8 mouse cellular contexts compared by ENCODE assay signal in the genomic region with DNA sequence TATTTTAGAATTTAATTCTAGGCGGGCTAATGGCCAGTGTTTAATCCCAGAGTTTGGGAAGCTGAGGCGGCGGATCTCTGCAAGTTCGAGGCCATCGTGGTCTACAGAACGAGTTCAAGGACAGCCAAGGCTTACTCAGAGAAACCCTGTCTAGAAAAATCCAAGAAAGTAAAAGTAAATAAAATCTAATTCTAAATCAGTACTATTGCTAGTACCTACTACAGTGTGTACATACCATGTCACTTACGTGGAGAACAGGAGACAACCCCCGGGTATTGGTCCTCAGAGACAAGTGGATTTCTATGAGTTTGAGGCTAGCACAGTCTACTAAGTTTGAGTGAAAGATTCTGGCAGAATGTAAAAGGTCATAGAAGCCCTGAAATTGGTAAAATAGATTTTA. TPM values are rescaled to one million over a fixed set of nuclear protein-coding genes. Genes with fewer than 3 reads are reported as not detected.
DNase-seq lines count a peak whose midpoint lies in the region; ATAC-seq and TF ChIP-seq lines count a peak whose summit lies in the region.

No protein-coding gene starts in this region.

- intact Hi-C loops in left cerebral cortex, postnatal 14 days (cut with DNase I), result loop anchor here (5.0 kb wide), 2 partner anchors 39 to 66 kb away; partner anchors contain the start of gene Zbtb11

- no peak for TF ChIP-seq CTCF in cerebellum, adult 2 months (IDR thresholded peaks at IDR 0.05; ENCODE audit: borderline replicate concordance, insufficient read depth, low read depth, low read length)

- peak overlapping the region; percentile 46 for H3K4me2 ChIP-seq in neural tube, embryonic 11.5 days (ENCODE audit: low read depth)
- peak overlapping the region; percentile 58 for H3K4me2 ChIP-seq in limb, embryonic 14.5 days (replicated peaks; ENCODE audit: low read depth, low read length, severe bottlenecking)
- peak overlapping the region; percentile 58 for H3K4me2 ChIP-seq in stomach, embryonic 15.5 days

- TF ChIP-seq POLR2A in cerebellum, adult 2 months (IDR thresholded peaks at IDR 0.05; ENCODE audit: borderline replicate concordance, insufficient read depth, low read length), result no peak
- no peak for TF ChIP-seq POLR2A in limb, embryonic 14.5 days (IDR thresholded peaks at IDR 0.05; ENCODE audit: borderline replicate concordance, extremely low read depth, insufficient read depth, insufficient read length)

- H3K27me3 ChIP-seq in cerebellum, adult 2 months (ENCODE audit: control insufficient read depth, insufficient read depth, low read length), result no peaks in the 10 kb centered on the region
- H3K27me3 ChIP-seq in neural tube, embryonic 11.5 days (ENCODE audit: control insufficient read depth, insufficient read depth, low read length), result no peaks in the 10 kb centered on the region
- H3K27me3 ChIP-seq in limb, embryonic 14.5 days (ENCODE audit: control insufficient read depth, insufficient read depth, low read length), result no peaks in the 10 kb centered on the region
- H3K27me3 ChIP-seq in stomach, embryonic 15.5 days (replicated peaks), result no peaks in the 10 kb centered on the region

- DNase-seq in cerebellum, adult 2 months, result no peak
- no peak for DNase-seq in cerebellum, adult 9-11 months
- DNase-seq in neural tube, embryonic 11.5 days (ENCODE audit: low spot score), result no peak
- no peak for DNase-seq in neural tube, embryonic 10.5 days (ENCODE audit: extremely low spot score, low spot score)
- no peak for DNase-seq in limb, embryonic 14.5 days (ENCODE audit: low spot score)
- DNase-seq in left cerebral cortex, postnatal 14 days (ENCODE audit: low spot score in 2 of 2), result no peak
- no peak for DNase-seq in left cerebral cortex, adult 9 months (ENCODE audit: low spot score in 2 of 2)

- WGBS in cerebellum, adult 2 months, result 28% methylated on average over 8 of the region's 8 CpGs
- 34% methylated on average over 8 of the region's 8 CpGs for WGBS in neural tube, embryonic 11.5 days
- 29% methylated on average over 8 of the region's 8 CpGs for WGBS in limb, embryonic 14.5 days
- WGBS in stomach, embryonic 15.5 days, result 28% methylated on average over 8 of the region's 8 CpGs

- H3K9ac ChIP-seq in neural tube, embryonic 11.5 days (ENCODE audit: low read length), result peak overlapping the region; percentile 68
- H3K9ac ChIP-seq in limb, embryonic 14.5 days (ENCODE audit: low read depth, low read length, severe bottlenecking), result peak overlapping the region; percentile 83
- H3K9ac ChIP-seq in stomach, embryonic 15.5 days, result peak overlapping the region; percentile 27; the same call in 1 of the 2 replicates

- no peaks in the 10 kb centered on the region for H3K9me3 ChIP-seq in neural tube, embryonic 11.5 days (ENCODE audit: control insufficient read depth, low read length)
- H3K9me3 ChIP-seq in limb, embryonic 14.5 days (ENCODE audit: control insufficient read depth, low read length), result no peaks in the 10 kb centered on the region
- no peaks in the 10 kb centered on the region for H3K9me3 ChIP-seq in stomach, embryonic 15.5 days

- H3K27ac ChIP-seq in cerebellum, adult 2 months (ENCODE audit: insufficient read depth, low read length), result peak overlapping the region; percentile 94
- peak overlapping the region; percentile 76 for H3K27ac ChIP-seq in neural tube, embryonic 11.5 days (ENCODE audit: low read depth, low read length)
- peak overlapping the region; percentile 88 for H3K27ac ChIP-seq in limb, embryonic 14.5 days (replicated peaks; ENCODE audit: low read depth, low read length)
- peak overlapping the region; percentile 95 for H3K27ac ChIP-seq in stomach, embryonic 15.5 days

- H3K36me3 ChIP-seq in neural tube, embryonic 11.5 days (ENCODE audit: control insufficient read depth, insufficient read depth, low read length), result 0 out of 2 replicates have a peak, but pooled peaks cover 2% of the 10 kb centered on the region
- H3K36me3 ChIP-seq in limb, embryonic 14.5 days (ENCODE audit: control insufficient read depth, insufficient read depth, low read length), result peaks cover 21% of the 10 kb centered on the region
- peaks cover 3% of the 10 kb centered on the region; the same call in 1 of the 2 replicates for H3K36me3 ChIP-seq in stomach, embryonic 15.5 days

- H3K4me3 ChIP-seq in cerebellum, adult 2 months (replicated peaks; ENCODE audit: insufficient read depth, low read depth, low read length), result peak overlapping the region; percentile 91
- peak overlapping the region; percentile 91 for H3K4me3 ChIP-seq in neural tube, embryonic 11.5 days (ENCODE audit: low read depth, low read length)
- peak overlapping the region; percentile 92 for H3K4me3 ChIP-seq in limb, embryonic 14.5 days (replicated peaks; ENCODE audit: low read length)
- H3K4me3 ChIP-seq in stomach, embryonic 15.5 days (replicated peaks), result peak overlapping the region; percentile 98

- peak; percentile 24 for ATAC-seq in neural tube, embryonic 11.5 days (ENCODE audit: insufficient read depth, low FRiP score, low TSS enrichment)
- no peak for ATAC-seq in limb, embryonic 14.5 days (ENCODE audit: low FRiP score, low read depth)
- ATAC-seq in stomach, embryonic 15.5 days (ENCODE audit: insufficient read depth, low FRiP score, low read depth), result 0 out of 2 replicates have a peak, but pooled peaks have one; percentile 6

- peaks cover 3% of the 10 kb centered on the region for H3K4me1 ChIP-seq in cerebellum, adult 2 months (ENCODE audit: control insufficient read depth, insufficient read depth, low read length)
- peaks cover 4% of the 10 kb centered on the region for H3K4me1 ChIP-seq in neural tube, embryonic 11.5 days (ENCODE audit: control insufficient read depth, insufficient read depth, low read length)
- H3K4me1 ChIP-seq in limb, embryonic 14.5 days (ENCODE audit: control insufficient read depth, insufficient read depth, low read length), result peaks cover 12% of the 10 kb centered on the region
- H3K4me1 ChIP-seq in stomach, embryonic 15.5 days, result peaks cover 5% of the 10 kb centered on the region; the same call in 1 of the 2 replicates

RNA-seq across cellular contexts. Expression of gene Trmt10c, which starts 0.5 kb away (rescaled TPM):
- 7.3 and 7.5 TPM in 2 replicates for polyA plus RNA-seq in cerebellum, adult 2 months (2012; rRNA removed)
- 30.3 and 30.6 TPM in 2 replicates for polyA plus RNA-seq in neural tube, embryonic 11.5 days (2014; fragmentation: Nextera tagmentation; extraction: Ambion mirVana)
- polyA plus RNA-seq in limb, embryonic 14.5 days (2012; rRNA removed), result 7.8 and 11.3 TPM in 2 replicates
- polyA plus RNA-seq in limb, embryonic 14.5 days (2014; fragmentation: Nextera tagmentation; extraction: Ambion mirVana), result 25.7 and 26.9 TPM in 2 replicates
- polyA plus RNA-seq in stomach, embryonic 15.5 days (2015; fragmentation: Nextera tagmentation; extraction: Ambion mirVana), result 28.0 and 28.1 TPM in 2 replicates
- 1 to 10 TPM; 8.2 to 9.1 TPM for total RNA-seq in left cerebral cortex, postnatal 14 days (2021)

RNA-seq across cellular contexts. Expression of gene Pcnp, which starts 8.6 kb away (rescaled TPM):
- 122 and 134 TPM in 2 replicates for polyA plus RNA-seq in cerebellum, adult 2 months (2012; rRNA removed)
- 311 and 312 TPM in 2 replicates for polyA plus RNA-seq in neural tube, embryonic 11.5 days (2014; fragmentation: Nextera tagmentation; extraction: Ambion mirVana)
- 76.8 and 99.6 TPM in 2 replicates for polyA plus RNA-seq in limb, embryonic 14.5 days (2012; rRNA removed)
- 230 and 242 TPM in 2 replicates for polyA plus RNA-seq in limb, embryonic 14.5 days (2014; fragmentation: Nextera tagmentation; extraction: Ambion mirVana)
- polyA plus RNA-seq in stomach, embryonic 15.5 days (2015; fragmentation: Nextera tagmentation; extraction: Ambion mirVana), result 222 and 227 TPM in 2 replicates
- total RNA-seq in left cerebral cortex, postnatal 14 days (2021), result 100 to 1,000 TPM; 132 to 141 TPM

RNA-seq across cellular contexts. Expression of gene Senp7, which starts 10.0 kb away (rescaled TPM):
- 25.4 and 26.7 TPM in 2 replicates for polyA plus RNA-seq in cerebellum, adult 2 months (2012; rRNA removed)
- 41.7 and 42.5 TPM in 2 replicates for polyA plus RNA-seq in neural tube, embryonic 11.5 days (2014; fragmentation: Nextera tagmentation; extraction: Ambion mirVana)
- polyA plus RNA-seq in limb, embryonic 14.5 days (2012; rRNA removed), result 25.3 and 27.6 TPM in 2 replicates
- polyA plus RNA-seq in limb, embryonic 14.5 days (2014; fragmentation: Nextera tagmentation; extraction: Ambion mirVana), result 34.5 and 37.3 TPM in 2 replicates
- polyA plus RNA-seq in stomach, embryonic 15.5 days (2015; fragmentation: Nextera tagmentation; extraction: Ambion mirVana), result 28.5 and 29.4 TPM in 2 replicates
- total RNA-seq in left cerebral cortex, postnatal 14 days (2021), result 10 to 100 TPM; 39.5 to 41.1 TPM

Comparison
In these comparisons a context has a peak if more than half of its experiments do, and no peak if none do; other contexts are left out.
1. H3K9ac ChIP-seq: peak in every context shown above with its lines; median percentile 83 in limb, embryonic 14.5 days; 68 in neural tube, embryonic 11.5 days; 27 in stomach, embryonic 15.5 days.